Mouse (Mus musculus): ENCODE results near the gene Kcnma1.

DNA sequence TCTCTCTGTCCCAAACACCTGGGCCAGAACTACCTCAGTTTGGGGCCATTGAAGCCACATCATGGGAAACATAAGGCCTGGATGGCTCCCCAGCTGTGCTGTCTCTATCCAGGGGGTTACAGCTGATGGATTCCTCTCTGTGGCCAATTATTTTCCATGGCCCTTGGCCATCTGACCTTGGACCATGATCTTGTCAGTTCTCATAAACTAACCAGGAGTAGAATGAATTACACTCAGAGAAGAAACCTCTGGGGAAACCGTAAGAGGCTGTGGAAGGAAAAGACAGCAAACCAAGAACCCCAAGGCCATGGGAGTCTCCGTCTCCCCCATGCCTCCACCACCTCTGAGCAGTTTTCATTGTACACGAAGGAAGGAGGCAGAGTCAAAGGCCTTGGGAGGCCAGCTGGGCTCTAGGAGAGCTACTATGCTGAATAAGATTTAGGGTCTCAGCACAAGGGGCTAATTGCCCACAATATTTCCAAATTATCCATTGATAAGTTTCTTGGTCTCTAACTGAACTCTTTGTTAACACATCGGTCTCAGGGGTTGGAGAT is 491.6 kb downstream of the Kcnma1 start:
- no peak for TF ChIP-seq POLR2A (IDR thresholded peaks at IDR 0.05; ENCODE audit: control insufficient read depth, extremely low read depth, insufficient read depth, low read length, poor library complexity)
- no peak for TF ChIP-seq CTCF (IDR thresholded peaks at IDR 0.05; ENCODE audit: borderline replicate concordance, control insufficient read depth, extremely low read depth, insufficient read depth, low read length, poor library complexity)
